Comparison of ENCODE assay signal across 2 mouse cellular contexts in the genomic region with DNA sequence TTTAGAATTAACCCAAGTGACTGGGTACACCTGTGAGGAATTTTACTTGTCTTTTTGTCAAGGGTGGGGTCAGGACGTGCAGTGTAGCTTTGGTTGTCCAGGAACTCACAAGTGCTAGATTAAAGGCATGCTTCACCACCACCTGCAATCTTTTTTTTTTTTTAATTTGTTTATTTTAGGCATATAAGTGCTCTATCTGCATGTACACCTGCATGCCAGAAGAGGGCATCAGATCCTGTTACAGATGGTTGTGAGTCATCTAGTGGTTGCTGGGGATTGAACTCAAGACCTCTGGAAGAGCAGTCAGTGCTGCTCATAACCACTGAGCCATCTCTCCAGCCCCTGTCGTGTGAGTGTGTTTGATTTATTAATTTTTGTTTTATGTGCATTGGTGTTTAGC.
TF ChIP-seq lines count a peak whose summit lies in the region.

No protein-coding gene starts in this region.

TF ChIP-seq in CH12.LX, 34 proteins besides CTCF, POLR2A, EP300 and RAD21:
- TF ChIP-seq ZNF384 (IDR thresholded peaks at IDR 0.05; ENCODE audit: low read depth, low read length) (0 out of 2 replicates have a peak, but pooled peaks have one; percentile 18), UBTF (IDR thresholded peaks at IDR 0.05; ENCODE audit: low read depth, low read length) (no peak), MAX (IDR thresholded peaks at IDR 0.05; ENCODE audit: low read length) (no peak), MYC (IDR thresholded peaks at IDR 0.05; ENCODE audit: low read depth, low read length) (no peak)

TF ChIP-seq in ES-E14, 5 proteins besides CTCF, POLR2A, EP300 and RAD21 (continued from another document):
- no peak for TF ChIP-seq HCFC1 (IDR thresholded peaks at IDR 0.05; ENCODE audit: borderline replicate concordance, insufficient read depth, low read length)
